Mouse (Mus musculus): ENCODE data around the gene Vars.
"Not testable (repeated sequence)": the region's sequence is repeated elsewhere in the genome, so short reads cannot be mapped to it uniquely, and the experiment has no call there.

The Vars gene

GRCm38 (mm10) chr17:35003022-35003838, 2.4 kb downstream of the Vars start:
- DNase-seq (ENCODE audit: low spot score in 2 of 2), result no peak

- no peak for DNase-seq (ENCODE audit: low spot score in 2 of 2)
Measured at GRCm38 (mm10) chr17:35004075-35004717, 3.4 kb downstream of the Vars start.

DNA sequence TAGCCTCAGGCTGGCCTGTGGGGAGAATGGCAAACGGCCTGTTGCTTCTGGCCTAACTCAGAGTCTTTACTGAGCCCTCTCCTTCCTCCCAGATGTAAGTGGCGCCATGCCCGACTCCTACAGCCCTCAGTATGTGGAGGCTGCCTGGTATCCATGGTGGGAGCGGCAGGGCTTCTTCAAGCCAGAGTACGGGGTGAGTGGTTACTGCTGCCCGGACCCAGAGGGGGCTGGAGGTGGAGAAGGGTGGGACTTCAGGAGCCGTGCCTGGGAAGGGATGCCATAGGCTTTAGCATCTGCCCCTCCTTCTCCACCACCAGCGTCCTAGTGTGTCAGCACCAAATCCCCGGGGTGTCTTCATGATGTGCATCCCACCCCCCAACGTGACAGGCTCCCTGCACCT, 4.4 kb downstream of the Vars start:
- DNase-seq (ENCODE audit: low spot score in 2 of 2), result no peak

- DNase-seq (ENCODE audit: low spot score in 2 of 2), result not testable (repeated sequence)
Measured at GRCm38 (mm10) chr17:35005902-35006301, 5.1 kb downstream of the Vars start.

- no peak for DNase-seq (ENCODE audit: low spot score in 2 of 2)
Measured at GRCm38 (mm10) chr17:35007387-35007991, 6.7 kb downstream of the Vars start.

DNA sequence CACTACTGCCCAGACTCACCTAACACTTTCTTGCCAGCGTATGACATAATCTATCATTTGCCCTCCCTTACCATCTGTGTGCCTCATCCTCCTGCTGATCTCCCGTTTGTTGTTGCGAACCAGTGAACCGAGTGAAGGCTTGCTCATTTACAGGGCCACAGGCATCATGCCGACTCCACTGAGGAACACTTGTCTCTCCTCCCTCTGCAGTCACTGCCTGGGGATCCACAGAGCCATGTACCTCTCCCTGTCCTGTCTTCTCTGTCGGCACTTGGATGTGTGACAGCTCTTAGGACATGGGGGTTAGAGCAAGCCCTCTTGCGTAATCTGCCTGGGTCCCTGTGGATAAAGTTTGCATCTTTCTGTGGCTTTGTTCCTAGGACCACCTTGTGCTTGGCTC, 8.8 kb downstream of the Vars start:
- DNase-seq (ENCODE audit: low spot score in 2 of 2), result no peak

DNA sequence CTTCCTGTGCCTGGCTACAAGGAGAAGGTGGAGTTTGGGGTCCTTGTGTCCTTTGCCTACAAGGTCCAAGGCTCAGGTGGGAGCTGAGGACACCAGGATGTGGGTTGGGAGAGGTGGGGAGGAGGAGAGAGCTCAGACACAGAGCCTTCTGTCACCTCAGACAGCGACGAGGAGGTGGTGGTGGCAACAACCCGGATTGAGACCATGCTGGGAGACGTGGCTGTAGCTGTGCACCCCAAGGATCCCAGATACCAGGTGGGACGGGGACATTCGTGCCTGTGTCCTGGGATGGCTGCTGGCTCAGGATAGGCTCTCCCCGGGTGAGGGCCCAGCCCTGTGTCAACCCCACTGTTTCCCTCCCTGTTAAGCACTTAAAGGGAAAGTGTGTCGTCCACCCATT, 10.7 kb downstream of the Vars start:
- no peak for DNase-seq (ENCODE audit: low spot score in 2 of 2)

DNA sequence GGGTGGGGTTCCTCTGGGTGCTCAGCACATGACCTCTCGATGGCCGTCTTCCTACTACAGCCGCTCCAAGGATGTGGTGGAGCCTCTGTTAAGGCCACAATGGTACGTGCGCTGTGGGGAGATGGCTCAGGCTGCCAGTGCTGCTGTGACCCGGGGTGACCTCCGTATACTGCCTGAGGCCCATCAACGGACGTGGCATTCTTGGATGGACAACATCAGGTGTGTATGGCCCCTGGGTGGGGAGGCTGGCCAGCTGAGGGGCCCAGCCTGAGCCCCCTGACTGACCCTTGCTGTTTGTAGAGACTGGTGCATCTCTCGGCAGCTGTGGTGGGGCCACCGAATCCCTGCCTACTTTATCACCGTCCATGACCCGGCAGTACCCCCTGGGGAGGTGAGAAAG, 11.6 kb downstream of the Vars start:
- DNase-seq (ENCODE audit: low spot score in 2 of 2), result no peak

DNA sequence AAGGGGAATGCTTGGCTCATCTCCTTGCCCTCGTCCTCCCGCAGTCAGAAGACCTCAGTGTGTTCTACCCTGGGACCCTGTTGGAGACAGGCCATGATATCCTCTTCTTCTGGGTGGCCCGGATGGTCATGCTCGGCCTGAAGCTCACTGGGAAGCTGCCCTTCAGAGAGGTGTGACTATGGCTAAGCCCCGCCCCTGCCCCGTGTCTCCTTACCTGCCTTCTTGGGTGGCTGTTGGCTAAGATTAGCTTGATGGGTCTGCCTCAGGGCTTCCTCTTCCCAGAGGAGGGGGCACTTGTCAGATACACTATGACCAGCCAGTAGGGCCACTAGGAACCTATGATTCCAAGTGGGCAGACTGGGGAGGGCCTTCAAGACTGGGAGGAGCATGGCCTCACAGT, 12.4 kb downstream of the Vars start:
- no peak for DNase-seq (ENCODE audit: low spot score in 2 of 2)

DNA sequence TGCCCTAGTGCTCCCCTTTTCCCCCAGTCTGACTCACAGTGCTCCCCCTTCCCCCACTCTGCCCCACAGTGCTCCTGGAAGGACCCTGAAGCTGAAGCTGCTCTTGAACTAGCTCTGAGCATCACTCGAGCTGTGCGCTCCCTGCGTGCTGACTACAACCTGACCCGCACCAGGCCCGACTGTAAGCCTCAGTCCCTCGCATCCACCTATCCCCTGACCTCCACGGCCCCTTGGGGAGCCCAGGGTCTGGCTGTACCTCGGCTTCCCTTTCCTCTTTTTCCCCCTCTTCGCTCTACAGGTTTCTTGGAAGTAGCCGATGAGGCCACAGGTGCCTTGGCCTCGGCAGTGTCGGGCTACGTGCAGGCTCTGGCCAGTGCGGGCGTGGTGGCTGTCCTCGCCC, 14.5 kb downstream of the Vars start:
- no peak for DNase-seq (ENCODE audit: low spot score in 2 of 2)

GRCm38 (mm10) chr17:35016376-35016775, 15.6 kb downstream of the Vars start, which contains the start of gene Vwa7:
Gene Vwa7 (plus strand): TSS chr17:35016579.
- DNase-seq (ENCODE audit: low spot score in 2 of 2), result peak in 1 of 2 experiments; percentile 19

- no peak for DNase-seq (ENCODE audit: low spot score in 2 of 2)
Measured at GRCm38 (mm10) chr17:35016791-35017705, 16.3 kb downstream of the Vars start.

DNA sequence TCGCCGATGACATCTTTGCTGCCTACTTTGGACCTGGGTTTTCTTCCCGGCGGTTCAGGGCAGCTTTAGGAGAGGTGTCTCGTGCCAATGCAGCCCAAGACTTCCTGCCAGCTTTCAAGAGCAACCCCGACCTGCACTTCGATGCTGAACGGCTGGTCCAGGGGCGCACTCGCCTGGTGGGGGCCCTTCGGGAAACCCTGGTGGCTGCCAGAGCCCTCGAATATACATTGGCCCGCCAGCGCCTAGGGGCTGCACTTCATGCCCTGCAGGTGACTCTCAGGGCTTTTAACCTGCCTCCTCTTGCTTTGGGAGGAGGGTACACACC, 16.9 kb downstream of the Vars start:
- DNase-seq (ENCODE audit: low spot score in 2 of 2), result no peak

DNA sequence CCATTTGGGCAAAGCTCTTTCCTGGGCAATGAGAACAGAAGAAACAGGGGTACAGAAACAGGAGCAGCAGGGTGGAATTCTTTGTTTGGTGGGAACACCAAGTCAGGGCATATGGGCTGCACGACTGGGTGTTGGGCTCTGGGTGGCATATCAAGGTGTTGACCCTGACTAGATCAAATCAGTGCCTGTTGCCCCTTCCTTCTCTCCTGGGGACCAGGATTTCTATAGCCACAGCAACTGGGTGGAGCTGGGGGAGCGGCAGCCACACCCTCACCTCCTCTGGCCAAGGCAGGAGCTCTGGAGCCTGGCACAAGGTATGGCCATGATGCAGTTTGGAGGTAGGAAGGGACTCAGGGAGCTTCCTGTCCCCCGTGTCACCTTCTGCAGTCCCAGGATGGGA, 17.4 kb downstream of the Vars start:
- DNase-seq (ENCODE audit: low spot score in 2 of 2), result no peak

DNA sequence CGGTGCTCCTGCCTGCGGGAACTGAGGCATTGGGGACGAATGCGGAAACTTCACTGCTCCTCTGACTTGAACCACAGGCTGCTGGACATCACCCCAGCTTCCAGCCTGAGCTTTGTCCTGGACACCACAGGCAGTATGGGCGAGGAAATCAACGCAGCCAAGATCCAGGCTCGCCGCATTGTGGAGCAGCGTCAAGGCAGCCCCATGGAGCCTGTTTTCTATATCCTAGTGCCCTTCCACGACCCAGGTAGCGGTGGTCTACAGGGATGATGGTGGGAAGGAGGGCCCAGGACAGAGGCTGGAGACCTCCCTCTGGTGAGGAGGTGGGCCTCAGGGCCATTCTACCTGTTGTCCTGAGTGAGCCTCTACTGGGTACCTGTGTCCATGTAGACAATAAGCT, 19.1 kb downstream of the Vars start:
- no peak for DNase-seq (ENCODE audit: low spot score in 2 of 2)

DNA sequence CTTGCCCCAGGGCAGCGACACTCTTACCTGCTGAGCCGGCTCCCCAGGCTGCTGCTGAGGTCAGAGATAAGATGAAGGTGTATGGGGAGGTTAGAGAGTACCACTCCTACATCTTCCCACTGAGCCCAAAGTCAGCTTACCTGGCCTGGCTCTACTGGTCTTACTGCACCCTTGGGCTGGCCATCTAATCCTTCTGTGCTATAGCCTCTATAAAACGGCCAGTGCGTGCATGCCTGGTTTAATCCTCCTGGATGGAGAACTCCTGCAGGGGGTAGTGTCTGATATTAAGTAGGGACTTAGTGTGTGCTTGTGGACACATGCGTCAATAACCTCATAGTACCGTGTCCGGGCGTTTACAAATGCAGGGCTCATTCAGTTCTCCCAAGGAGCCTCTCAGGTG, 19.8 kb downstream of the Vars start:
- DNase-seq (ENCODE audit: low spot score in 2 of 2), result no peak

DNA sequence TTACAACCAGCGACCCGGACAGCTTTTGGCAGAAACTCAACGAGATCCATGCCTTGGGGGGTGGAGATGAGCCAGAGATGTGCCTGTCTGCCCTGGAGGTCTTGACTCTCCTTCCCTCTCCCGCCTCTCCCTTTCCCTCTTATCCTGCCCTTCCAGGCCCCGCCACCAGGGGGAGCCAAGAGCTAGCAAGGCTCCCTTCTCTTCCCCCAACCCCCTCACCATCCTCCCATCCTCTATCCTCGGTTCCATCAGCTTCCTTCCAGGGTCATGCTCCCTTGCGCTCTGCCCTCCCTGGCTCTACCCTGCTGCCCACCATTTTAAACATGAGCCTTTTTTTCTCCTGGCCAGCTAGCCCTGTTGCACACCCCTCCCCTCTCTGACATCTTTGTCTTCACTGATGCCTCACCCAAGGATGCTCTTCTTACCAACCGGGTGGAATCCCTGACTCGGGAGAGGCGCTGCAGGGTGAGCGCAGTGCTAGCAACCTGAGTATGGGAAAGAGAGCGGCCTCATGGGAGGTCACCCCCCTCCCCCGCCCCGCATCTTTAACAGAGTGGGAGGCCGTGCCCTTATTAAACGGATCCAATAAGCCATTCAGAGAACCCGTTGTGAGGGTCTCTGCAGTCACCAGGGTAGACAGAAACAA, 20.5 kb downstream of the Vars start:
- DNase-seq (ENCODE audit: low spot score in 2 of 2), result peak; percentile 85 to 86

DNA sequence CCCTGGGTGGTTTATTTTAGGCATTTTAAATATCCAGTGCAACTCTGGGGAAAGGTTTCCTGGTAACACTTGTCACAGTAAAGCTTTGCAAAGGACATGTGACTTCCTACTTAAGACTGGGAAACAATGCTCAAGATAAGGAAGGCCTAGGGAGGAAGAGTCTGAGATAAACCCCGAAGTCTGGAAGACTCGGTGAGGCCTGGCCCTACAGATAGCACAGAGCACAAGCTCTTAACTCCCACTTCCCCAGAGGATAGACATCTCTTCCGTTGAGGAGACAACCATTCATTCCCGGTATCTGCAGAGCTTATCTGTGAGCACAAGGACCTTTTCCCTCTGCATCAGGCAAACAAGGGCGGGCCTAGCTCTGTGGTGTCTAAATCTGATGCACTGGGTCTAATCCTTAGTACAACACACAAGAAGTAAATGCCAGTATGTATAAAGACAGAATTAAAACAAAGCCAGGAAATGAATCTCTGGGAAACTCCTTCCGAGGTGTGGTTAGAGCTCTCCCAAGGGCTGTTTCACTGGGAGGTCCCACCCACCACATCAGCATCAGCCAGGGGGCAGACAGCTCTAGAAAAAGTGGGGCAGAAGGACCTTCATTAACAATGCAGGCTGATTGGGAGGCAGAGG, 21.2 kb downstream of the Vars start:
- peak; percentile 61 to 67 for DNase-seq (ENCODE audit: low spot score in 2 of 2)

DNA sequence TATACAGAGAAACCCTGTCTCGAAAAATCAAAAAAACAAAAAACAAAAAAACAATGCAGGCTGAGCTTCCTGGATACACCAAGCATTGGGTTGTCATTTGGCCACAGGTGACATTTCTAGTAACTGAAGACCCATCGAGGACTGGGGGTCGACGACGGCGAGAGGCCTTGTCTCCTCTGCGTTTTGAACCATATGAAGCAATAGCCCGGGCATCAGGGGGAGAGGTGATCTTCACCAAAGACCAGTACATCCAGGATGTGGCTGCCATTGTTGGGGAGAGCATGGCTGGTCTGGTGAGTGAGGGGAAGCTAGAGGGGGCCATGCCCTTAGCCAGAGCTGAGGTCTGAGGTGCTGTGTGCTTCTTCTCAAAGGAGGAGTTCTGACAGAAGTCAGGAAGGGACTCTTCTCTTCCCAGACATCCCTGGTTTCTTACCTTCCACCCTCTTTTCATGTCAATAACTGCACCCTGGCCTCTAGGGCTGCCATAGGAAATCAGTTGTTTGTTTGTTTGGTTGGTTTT, 21.8 kb downstream of the Vars start:
- DNase-seq (ENCODE audit: low spot score in 2 of 2), result no peak

- DNase-seq (ENCODE audit: low spot score in 2 of 2), result no peak
Measured at GRCm38 (mm10) chr17:35023221-35023620, 22.4 kb downstream of the Vars start.

- DNase-seq (ENCODE audit: low spot score in 2 of 2), result no peak
Measured at GRCm38 (mm10) chr17:35023756-35024155, 23.0 kb downstream of the Vars start.
